Mouse (Mus musculus) cerebellum, adult 2 months (tissue): ENCODE measurements around the gene Cd86.

Source experiments
- CTCF ChIP-seq: fragments of 200-500 bp; IDR thresholded peaks from 2 replicates; pipeline ENCODE4 v1.5.1; 2011; ENCODE audit warnings: low read depth, mild to moderate bottlenecking, control low read depth, low read length, moderate library complexity, borderline replicate concordance; ENCODE audit not compliant: insufficient read depth
- POLR2A ChIP-seq: fragments of 200-500 bp; IDR thresholded peaks from 2 replicates; pipeline ENCODE4 v1.6.1; 2011; ENCODE audit warnings: low read length, control low read depth, borderline replicate concordance; ENCODE audit not compliant: insufficient read depth

- TF ChIP-seq POLR2A, result no peak
- TF ChIP-seq CTCF, result no peak
These were observed 22.2 kb upstream of the Cd86 start for GRCm38 (mm10) chr16:36688076-36688475.
